Mouse (Mus musculus) heart, embryonic 10.5 days (tissue): ENCODE results near the gene Rftn1. TPM values are rescaled to one million over a fixed set of nuclear protein-coding genes. Genes with fewer than 3 reads are reported as not detected.

ENCODE experiments used
- DNase-seq: peaks from one replicate; pipeline ENCODE4 v3.0.0-alpha.2; 2017; ENCODE audit warnings: low spot score
- H3K27ac ChIP-seq: fragments of 300-500 bp; sonication (generic); 2 replicates; pipeline ENCODE4 v1.5.1; 2016; ENCODE audit warnings: mild to moderate bottlenecking
- H3K27me3 ChIP-seq: fragments of 300-500 bp; sonication (generic); 2 replicates; pipeline ENCODE4 v1.6.1; 2016; ENCODE audit warnings: mild to moderate bottlenecking; ENCODE audit not compliant: poor library complexity, insufficient read depth, severe bottlenecking
- H3K36me3 ChIP-seq: fragments of 300-500 bp; sonication (generic); 2 replicates; pipeline ENCODE4 v1.6.1; 2016; ENCODE audit warnings: mild to moderate bottlenecking, moderate library complexity
- H3K4me1 ChIP-seq: fragments of 300-500 bp; sonication (generic); 2 replicates; pipeline ENCODE4 v1.6.1; 2016; ENCODE audit warnings: mild to moderate bottlenecking
- H3K4me3 ChIP-seq: fragments of 300-500 bp; sonication (generic); 2 replicates; pipeline ENCODE4 v1.5.1; 2016; ENCODE audit warnings: mild to moderate bottlenecking, moderate library complexity
- H3K9me3 ChIP-seq: fragments of 300-500 bp; sonication (generic); 2 replicates; pipeline ENCODE4 v1.6.1; 2016; ENCODE audit warnings: mild to moderate bottlenecking, moderate library complexity
- WGBS: fragments of 180-500 bp; shearing (Covaris S2); methylation state at CpG from one replicate; pipeline ENCODE4 v1.1.7; 2016; 5-methylcytosine and 5-hydroxymethylcytosine counted together
- polyA plus RNA-seq: library from polyadenylated mRNA; unstranded; fragments of >200 nt; fragmentation: Nextera tagmentation; extraction: Ambion mirVana; gene quantifications from 2 replicates; pipeline ENCODE4 v1.2.1, GENCODE M21; 2016

Gene Rftn1
- polyA plus RNA-seq, 1 experiment from 2014 or later: 9.2 TPM

GRCm38 (mm10) chr17:50025651-50026050 lies 164.8 kb downstream of the Rftn1 start:
- DNase-seq: no peak
- Histone ChIP-seq H3K4me3 (no peak overlapping the region), H3K36me3 (no peaks in the 10 kb centered on the region), H3K4me1 (peaks cover 10% of the 10 kb centered on the region; the same call in 1 of the 2 replicates), H3K9me3 (no peaks in the 10 kb centered on the region), H3K27me3 (no peaks in the 10 kb centered on the region), H3K27ac (no peak overlapping the region)
- 68% methylated on average over 1 of the region's 1 CpGs for whole genome bisulfite sequencing

- Histone ChIP-seq H3K36me3 (no peaks in the 10 kb centered on the region), H3K27ac (no peak overlapping the region), H3K4me3 (no peak overlapping the region), H3K9me3 (no peaks in the 10 kb centered on the region), H3K27me3 (no peaks in the 10 kb centered on the region), H3K4me1 (peaks cover 14% of the 10 kb centered on the region; the same call in 1 of the 2 replicates)
- no peak for DNase-seq
- 40% methylated on average over 4 of the region's 4 CpGs for WGBS
These were observed 165.3 kb downstream of the Rftn1 start for GRCm38 (mm10) chr17:50025173-50025626.

- no peak overlapping the region for H3K27ac ChIP-seq
- H3K4me3 ChIP-seq: no peak overlapping the region
- no peaks in the 10 kb centered on the region for H3K27me3 ChIP-seq
- no peaks in the 10 kb centered on the region for H3K9me3 ChIP-seq
- H3K4me1 ChIP-seq: peaks cover 17% of the 10 kb centered on the region
- no peak for DNase-seq
- H3K36me3 ChIP-seq: no peaks in the 10 kb centered on the region
- 71% methylated on average over 4 of the region's 4 CpGs for WGBS
These were observed 169.1 kb downstream of the Rftn1 start for GRCm38 (mm10) chr17:50021400-50021799.

- Histone ChIP-seq H3K4me3 (no peak overlapping the region), H3K36me3 (no peaks in the 10 kb centered on the region), H3K27ac (no peak overlapping the region), H3K27me3 (no peaks in the 10 kb centered on the region), H3K4me1 (peaks cover 17% of the 10 kb centered on the region), H3K9me3 (no peaks in the 10 kb centered on the region)
- 72% methylated on average over 16 of the region's 16 CpGs for WGBS
- DNase-seq: no peak
These were observed 170.1 kb downstream of the Rftn1 start for GRCm38 (mm10) chr17:50020211-50021001.

- no peak for DNase-seq
- Histone ChIP-seq H3K4me1 (peaks cover 13% of the 10 kb centered on the region), H3K27me3 (no peaks in the 10 kb centered on the region; the same call in 1 of the 2 replicates), H3K4me3 (no peak overlapping the region), H3K9me3 (no peaks in the 10 kb centered on the region), H3K27ac (no peak overlapping the region), H3K36me3 (no peaks in the 10 kb centered on the region)
- WGBS: 84% methylated on average over 3 of the region's 3 CpGs
These were observed 170.7 kb downstream of the Rftn1 start for GRCm38 (mm10) chr17:50019819-50020210.

GRCm38 (mm10) chr17:50019090-50019489 lies 171.4 kb downstream of the Rftn1 start:
- H3K36me3 ChIP-seq: no peaks in the 10 kb centered on the region
- peaks cover 13% of the 10 kb centered on the region for H3K4me1 ChIP-seq
- H3K27me3 ChIP-seq: no peaks in the 10 kb centered on the region; the same call in 1 of the 2 replicates
- no peaks in the 10 kb centered on the region for H3K9me3 ChIP-seq
- DNase-seq: no peak
- no peak overlapping the region for H3K4me3 ChIP-seq
- H3K27ac ChIP-seq: peak overlapping the region; percentile 29; the same call in 1 of the 2 replicates
- 64% methylated on average over 5 of the region's 5 CpGs for WGBS

GRCm38 (mm10) chr17:50014708-50015107 lies 175.8 kb downstream of the Rftn1 start:
- whole genome bisulfite sequencing: 67% methylated on average over 9 of the region's 9 CpGs
- H3K9me3 ChIP-seq: no peaks in the 10 kb centered on the region

GRCm38 (mm10) chr17:50013848-50014247 lies 176.6 kb downstream of the Rftn1 start:
- no peak overlapping the region for H3K27ac ChIP-seq
- no peak for DNase-seq
- peaks cover 10% of the 10 kb centered on the region; the same call in 1 of the 2 replicates for H3K4me1 ChIP-seq
- H3K36me3 ChIP-seq: no peaks in the 10 kb centered on the region
- 82% methylated on average over 2 of the region's 2 CpGs for WGBS
- H3K27me3 ChIP-seq: no peaks in the 10 kb centered on the region; the same call in 1 of the 2 replicates
- no peak overlapping the region for H3K4me3 ChIP-seq
- H3K9me3 ChIP-seq: no peaks in the 10 kb centered on the region

More at GRCm38 (mm10) chr17:50014708-50015107, 175.8 kb downstream of the Rftn1 start:
- H3K27ac ChIP-seq: no peak overlapping the region
- H3K4me1 ChIP-seq: peaks cover 14% of the 10 kb centered on the region
- DNase-seq: no peak
- no peaks in the 10 kb centered on the region for H3K36me3 ChIP-seq
- H3K4me3 ChIP-seq: no peak overlapping the region
- H3K27me3 ChIP-seq: no peaks in the 10 kb centered on the region; the same call in 1 of the 2 replicates

GRCm38 (mm10) chr17:50010096-50010495 lies 180.4 kb downstream of the Rftn1 start:
- DNase-seq: no peak
- H3K27me3 ChIP-seq: no peaks in the 10 kb centered on the region; the same call in 1 of the 2 replicates

GRCm38 (mm10) chr17:50006721-50007351 lies 183.6 kb downstream of the Rftn1 start:
- no peak for DNase-seq
- 7% methylated on average over 9 of the region's 9 CpGs for WGBS
- H3K36me3 ChIP-seq: no peaks in the 10 kb centered on the region
- no peaks in the 10 kb centered on the region for H3K27me3 ChIP-seq
- H3K27ac ChIP-seq: peak overlapping the region; percentile 69; the same call in 1 of the 2 replicates
- no peak overlapping the region for H3K4me3 ChIP-seq
- H3K9me3 ChIP-seq: no peaks in the 10 kb centered on the region
- H3K4me1 ChIP-seq: peaks cover 39% of the 10 kb centered on the region

More at GRCm38 (mm10) chr17:50010096-50010495, 180.4 kb downstream of the Rftn1 start:
- WGBS: 20% methylated on average over 4 of the region's 4 CpGs
- Histone ChIP-seq H3K4me1 (peaks cover 24% of the 10 kb centered on the region), H3K4me3 (no peak overlapping the region), H3K9me3 (no peaks in the 10 kb centered on the region), H3K36me3 (no peaks in the 10 kb centered on the region), H3K27ac (no peak overlapping the region)

- WGBS: 24% methylated on average over 7 of the region's 7 CpGs
- no peak for DNase-seq
- no peak overlapping the region for H3K4me3 ChIP-seq
- peak overlapping the region; percentile 69; the same call in 1 of the 2 replicates for H3K27ac ChIP-seq
- peaks cover 39% of the 10 kb centered on the region for H3K4me1 ChIP-seq
- no peaks in the 10 kb centered on the region for H3K27me3 ChIP-seq
- no peaks in the 10 kb centered on the region for H3K36me3 ChIP-seq
- no peaks in the 10 kb centered on the region for H3K9me3 ChIP-seq
These were observed 184.1 kb downstream of the Rftn1 start for GRCm38 (mm10) chr17:50006338-50006720.

GRCm38 (mm10) chr17:50003156-50003555 lies 187.3 kb downstream of the Rftn1 start:
- WGBS: 63% methylated on average over 4 of the region's 4 CpGs
- Histone ChIP-seq H3K27me3 (no peaks in the 10 kb centered on the region), H3K27ac (no peak overlapping the region), H3K4me1 (peaks cover 32% of the 10 kb centered on the region), H3K4me3 (no peak overlapping the region), H3K36me3 (peaks cover 12% of the 10 kb centered on the region; the same call in 1 of the 2 replicates), H3K9me3 (0 out of 2 replicates have a peak, but pooled peaks cover 8% of the 10 kb centered on the region)
- DNase-seq: no peak

- H3K27me3 ChIP-seq: no peaks in the 10 kb centered on the region
- H3K9me3 ChIP-seq: 0 out of 2 replicates have a peak, but pooled peaks cover 8% of the 10 kb centered on the region
- H3K27ac ChIP-seq: no peak overlapping the region
- WGBS: 74% methylated on average over 3 of the region's 3 CpGs
- H3K36me3 ChIP-seq: peaks cover 12% of the 10 kb centered on the region; the same call in 1 of the 2 replicates
- H3K4me1 ChIP-seq: peaks cover 31% of the 10 kb centered on the region
- no peak for DNase-seq
- H3K4me3 ChIP-seq: no peak overlapping the region
These were observed 188.3 kb downstream of the Rftn1 start for GRCm38 (mm10) chr17:50002171-50002570.
